Mouse (Mus musculus) A20 (cell line): Measurements from ENCODE around the gene Apol7a.

Source experiments
- DNase-seq: peaks from one replicate; pipeline ENCODE4 v3.0.0-alpha.2; 2011; ENCODE audit warnings: low read depth, low spot score

The Apol7a gene

DNA sequence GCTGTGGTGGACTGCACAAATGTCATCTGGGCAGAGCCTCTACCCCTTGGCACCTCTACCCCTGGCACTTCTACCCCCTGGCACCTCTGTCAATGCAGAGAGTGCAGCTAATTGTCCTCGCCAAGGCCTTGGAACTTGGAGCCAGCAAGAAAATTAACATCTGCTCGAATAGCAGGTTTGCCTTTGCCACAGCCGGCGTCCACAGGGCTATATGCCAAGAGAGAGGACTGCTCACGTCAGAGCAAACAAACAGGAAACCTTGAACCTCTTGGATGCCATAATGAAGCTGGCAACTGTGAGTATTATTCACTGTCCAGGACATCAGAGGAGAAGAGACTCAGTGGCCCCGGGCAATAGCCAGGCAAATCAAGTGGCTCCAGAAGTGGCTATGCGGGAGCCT lies 22.0 kb downstream of the Apol7a start:
- no peak for DNase-seq

DNA sequence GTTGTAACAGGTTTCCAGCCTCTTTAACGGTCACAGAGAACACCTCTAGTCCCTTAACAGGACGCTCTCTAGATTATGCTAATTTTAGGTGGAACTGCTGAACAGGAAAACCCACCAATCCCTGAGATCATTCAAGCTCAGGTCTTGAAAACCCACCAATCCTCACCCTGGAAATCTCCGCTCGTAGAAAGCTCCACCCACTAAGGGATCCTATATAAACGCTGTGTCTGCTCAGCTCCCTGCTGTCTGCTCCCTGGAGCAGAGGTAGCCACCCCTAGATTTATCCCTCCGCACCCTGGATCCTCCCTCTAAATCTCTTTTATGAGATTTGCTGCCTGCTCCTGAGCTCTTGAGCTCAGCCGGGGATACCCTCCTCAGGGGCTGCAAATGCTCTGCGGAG lies 28.3 kb downstream of the Apol7a start:
- no peak for DNase-seq

DNA sequence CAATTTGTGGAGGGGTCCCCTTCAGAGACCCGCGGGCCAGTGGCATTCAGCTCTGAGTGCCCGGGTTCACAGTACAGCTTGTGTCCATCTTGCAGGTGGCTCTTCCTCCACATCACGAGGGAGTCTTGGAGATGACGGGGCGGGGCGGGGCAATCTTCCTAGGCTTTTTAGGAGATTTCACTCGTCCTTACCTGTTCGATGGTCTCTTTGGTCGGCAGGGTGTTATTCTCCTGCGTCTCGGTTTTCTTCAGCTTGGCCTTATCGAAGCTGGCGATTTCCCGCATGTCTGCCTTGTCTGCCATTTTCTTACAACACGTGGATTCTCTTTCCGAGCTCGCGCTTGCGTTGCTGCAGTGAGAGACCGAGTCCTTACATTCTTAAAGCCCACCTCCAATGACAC lies 28.9 kb downstream of the Apol7a start:
- no peak for DNase-seq

DNA sequence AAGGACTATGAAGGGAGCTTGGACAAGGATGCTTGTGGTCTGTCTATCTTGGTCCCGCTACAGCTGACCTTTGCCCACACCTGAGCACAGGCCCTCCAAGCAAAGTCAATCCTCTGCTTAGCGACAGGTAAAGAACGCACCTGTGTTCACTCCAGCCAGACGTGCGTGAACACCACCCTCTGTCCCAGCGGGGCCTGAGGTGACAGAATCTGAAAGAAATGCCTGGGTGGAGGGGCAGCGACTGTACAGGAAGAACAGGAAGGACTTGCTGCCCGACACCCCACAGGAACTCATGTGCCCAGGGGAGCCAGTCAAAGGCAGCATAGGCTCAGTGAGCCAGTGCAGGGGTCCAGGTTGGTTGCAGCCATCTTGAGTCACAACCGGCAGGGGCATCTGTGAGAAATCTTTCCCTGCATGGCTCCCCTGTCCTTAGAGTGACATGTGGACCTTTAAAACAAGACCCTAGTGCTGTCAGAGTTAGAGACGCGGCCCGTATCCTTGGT lies 30.0 kb downstream of the Apol7a start:
- DNase-seq, result no peak

DNA sequence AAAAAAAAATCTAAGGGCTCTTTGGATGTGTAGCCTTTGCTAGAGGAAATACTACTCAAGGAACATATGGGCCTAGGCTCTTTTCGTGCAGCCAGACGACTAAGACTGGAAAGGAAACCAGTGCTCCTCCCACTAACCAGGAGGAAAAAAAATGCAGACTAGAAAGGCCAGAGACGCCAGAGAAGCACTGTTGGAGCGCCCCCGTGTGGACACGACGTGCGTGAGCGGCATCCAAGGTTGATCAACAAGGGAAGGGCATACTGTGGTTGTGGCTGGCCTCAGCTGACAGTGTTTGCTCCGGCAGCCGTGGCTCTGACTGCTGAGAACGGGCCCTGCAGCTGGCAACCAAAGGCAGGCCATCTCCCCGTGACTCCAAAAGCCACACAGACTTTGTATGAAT lies 30.8 kb downstream of the Apol7a start:
- DNase-seq, result peak; percentile 77

DNA sequence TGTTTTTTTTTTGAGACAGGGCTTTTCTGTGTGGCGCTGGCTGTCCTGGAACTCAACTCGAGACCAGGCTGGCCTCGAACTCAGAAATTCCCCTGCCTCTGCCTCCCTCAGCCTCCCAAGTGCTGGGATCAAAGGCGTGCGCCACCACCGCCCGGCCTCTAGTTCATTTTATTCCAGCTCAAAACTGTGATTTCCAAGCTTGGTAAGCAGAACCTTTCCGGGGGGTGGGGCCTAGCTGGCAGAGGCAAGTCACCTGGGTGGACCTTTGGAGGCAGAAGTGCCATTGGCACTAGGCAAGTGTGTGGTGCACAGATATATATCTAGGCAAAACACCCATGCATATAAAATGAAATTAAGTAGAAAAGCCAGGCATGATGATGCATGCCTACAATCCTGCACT lies 31.4 kb downstream of the Apol7a start:
- DNase-seq, result no peak

DNA sequence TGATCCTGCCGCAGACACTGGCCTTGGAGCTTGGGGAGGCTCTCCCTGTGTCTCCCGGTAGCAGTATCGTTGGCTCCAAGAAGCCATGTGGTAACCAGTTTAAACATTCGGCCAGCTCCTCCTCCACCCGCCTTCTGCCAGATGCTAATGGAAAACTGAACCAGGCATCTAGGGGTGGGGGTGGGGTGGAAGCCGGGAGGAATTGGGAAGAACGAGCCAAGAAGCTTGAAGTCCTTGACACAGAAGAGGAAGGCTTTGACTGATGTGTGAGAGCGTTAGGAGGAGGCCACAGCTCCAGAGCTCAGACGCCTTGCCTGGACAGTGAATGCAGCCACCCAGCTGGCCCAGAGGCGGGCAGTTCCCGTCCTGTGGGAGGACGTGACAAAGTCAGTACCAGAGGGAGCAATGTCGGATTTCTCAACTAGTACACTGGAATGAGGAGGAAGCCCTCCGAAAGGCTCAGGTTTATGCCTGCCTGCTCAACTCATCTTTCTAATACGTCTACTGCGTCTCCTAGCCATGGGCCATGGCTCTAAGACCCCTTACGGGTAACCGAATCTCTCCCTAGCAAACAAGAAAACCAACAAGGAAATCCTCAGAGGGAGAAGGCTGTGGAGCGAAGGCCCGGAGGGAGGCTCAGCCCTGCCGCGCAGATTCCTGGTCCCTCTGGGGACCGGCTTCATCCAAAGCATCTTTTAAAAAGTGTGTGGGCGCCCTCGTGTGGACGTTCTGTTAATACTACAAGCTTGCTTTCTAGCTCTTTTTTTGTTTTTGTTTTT lies 32.0 kb downstream of the Apol7a start:
- DNase-seq, result peak; percentile 66

DNA sequence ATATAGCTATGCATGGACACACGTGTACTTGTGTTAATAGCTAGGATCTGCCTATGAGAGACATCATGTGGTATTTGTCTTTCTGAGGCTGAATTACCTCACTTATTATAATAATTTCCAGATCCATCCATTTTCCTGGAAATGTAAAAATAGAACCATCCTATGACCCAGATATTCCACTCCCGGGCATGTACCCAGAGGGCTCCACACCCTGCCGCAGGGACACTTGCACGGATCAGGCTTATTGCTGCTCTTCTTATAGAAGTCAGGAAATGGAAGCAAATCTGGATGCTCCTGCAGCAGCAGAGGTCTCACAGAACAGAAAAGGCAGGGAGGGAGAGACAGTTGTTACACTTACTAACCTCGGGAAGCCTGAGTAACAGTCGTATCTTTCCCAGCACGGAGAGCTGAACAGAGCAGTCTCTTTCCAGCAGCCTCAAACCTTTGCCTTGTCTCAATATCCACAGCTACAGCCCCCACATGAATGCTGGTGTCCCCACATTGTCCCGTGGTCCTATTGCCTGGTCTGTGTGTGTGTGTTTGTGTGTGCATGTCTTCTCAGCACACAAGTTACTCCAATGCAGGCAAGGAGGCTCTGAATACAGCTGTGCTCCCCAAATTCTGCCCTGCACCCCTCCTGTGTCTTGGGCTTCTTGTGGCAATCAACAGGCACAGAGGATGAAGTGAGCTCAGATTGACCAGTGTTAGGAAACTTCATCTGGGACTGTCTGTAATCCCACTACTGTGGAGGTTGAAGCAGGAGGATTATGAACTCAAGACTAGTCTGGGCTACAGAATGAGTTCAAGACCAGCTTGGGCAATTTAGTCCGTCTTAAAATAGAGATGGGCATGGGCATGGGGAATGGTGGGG lies 33.0 kb downstream of the Apol7a start:
- DNase-seq, result no peak

DNA sequence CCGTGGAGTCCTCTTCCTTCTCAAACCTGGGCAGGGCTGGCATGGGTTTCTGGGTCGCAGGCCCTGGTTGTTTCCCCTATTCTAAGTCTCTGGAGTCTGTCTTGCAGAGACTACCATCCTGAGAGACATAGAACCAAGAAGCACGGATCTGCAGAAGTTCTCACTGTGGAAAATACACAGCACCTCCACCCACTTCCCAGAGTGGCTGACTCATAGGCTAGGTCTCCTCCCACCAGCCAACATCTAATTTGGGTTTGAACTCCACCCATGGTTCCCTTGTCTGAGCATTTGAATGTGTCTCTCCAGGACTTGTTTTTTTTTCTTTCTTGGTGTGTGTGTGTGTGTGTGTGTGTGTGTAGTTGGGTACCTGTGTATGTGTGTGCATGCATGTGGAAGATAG lies 34.9 kb downstream of the Apol7a start:
- DNase-seq, result no peak

DNA sequence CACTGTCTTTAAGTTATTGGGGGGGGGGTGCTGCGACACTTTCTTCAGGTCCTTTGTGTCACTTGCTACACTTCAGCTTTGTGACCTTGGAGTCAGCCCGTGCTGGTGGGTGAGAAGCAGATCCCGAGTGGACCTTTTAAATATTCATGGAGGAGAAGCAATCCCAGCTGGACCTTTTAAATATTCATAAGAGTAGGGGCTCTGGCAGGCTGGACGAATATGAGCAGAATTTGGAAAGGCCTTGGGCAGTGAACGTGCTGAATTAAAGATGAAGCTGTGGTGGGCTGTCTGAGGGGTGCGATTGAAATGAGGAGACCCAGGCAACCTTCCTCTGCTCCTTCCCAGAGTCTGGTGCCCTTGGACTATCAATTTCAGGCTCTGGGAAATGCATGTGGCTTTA lies 35.3 kb downstream of the Apol7a start:
- no peak for DNase-seq

DNA sequence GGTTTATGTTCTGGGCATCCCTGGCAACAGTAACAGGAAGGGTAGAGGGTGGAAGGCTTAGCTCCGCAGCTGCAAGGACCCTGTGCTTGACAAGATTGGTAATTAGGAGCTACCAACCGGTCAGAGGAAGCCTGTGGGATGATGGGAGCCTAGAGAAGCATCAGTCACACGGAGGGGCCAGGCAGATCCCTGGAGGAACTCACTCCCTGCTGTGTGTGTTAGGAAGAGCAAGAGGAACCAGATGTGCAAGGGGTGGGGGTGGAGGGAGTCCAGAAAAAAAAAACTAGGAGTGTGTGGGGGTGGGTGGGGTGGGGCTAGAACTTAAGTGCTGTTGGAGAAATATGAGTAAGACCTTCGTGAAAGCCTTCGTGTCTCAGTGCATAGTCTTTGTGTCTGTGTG lies 36.0 kb downstream of the Apol7a start:
- no peak for DNase-seq

DNA sequence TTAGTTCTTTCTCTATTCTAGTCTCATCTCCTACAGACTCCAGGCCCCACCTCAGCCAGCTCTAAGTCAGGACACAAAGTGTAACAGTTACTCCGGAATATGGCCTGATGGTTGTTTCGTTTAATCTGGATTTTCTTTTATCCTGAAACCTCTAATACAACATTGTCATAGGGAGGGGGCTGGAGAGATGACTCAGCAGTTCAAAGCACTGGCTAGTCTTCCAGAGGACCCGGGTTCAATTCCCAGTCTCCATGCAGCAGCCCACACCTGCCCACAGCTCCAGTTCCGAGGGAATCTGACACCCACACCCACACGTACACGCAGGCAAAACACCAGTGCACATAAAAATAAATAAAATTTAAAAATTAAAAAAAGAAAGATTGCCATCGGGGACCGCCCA lies 39.0 kb downstream of the Apol7a start:
- DNase-seq, result no peak

DNA sequence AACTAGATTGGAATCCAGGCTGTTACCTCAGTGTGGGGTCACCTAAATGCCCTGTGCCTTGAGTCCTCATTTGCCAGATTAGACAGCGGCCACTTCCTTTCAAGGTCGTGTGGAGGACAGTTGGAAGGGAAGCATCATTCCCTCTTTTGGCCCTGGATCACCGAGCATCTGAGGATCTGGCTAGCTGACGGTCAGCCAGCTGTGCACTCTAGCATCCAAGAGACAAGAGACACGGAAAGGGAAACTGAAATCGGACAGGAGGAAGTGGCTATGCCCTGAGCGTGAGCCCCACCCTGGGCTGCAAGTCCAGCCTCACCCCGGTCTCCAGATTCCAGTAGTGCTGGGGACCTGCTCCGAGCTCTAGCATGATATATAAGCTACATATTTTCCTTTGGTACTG lies 39.4 kb downstream of the Apol7a start:
- peak; percentile 3 for DNase-seq

DNA sequence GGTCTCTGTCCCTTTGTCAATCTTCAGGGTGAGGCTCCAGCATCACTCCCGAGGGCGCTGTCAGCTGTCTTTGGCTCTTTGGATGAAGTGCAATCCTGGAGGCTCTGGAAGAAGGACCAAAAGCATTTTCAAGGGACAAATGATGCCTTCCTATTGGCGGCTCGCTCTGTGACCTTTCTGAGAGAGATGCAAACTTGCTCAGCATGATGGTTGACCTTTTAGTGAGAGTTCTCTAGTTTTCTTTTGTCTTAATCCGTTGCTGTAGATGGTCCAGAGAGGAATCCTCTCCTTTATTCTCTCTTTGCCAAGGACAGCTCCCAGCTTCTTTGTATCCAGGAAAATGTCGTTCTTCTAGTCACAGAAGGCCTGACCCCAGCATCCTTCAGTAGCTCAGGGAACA lies 39.8 kb downstream of the Apol7a start:
- DNase-seq, result no peak

DNA sequence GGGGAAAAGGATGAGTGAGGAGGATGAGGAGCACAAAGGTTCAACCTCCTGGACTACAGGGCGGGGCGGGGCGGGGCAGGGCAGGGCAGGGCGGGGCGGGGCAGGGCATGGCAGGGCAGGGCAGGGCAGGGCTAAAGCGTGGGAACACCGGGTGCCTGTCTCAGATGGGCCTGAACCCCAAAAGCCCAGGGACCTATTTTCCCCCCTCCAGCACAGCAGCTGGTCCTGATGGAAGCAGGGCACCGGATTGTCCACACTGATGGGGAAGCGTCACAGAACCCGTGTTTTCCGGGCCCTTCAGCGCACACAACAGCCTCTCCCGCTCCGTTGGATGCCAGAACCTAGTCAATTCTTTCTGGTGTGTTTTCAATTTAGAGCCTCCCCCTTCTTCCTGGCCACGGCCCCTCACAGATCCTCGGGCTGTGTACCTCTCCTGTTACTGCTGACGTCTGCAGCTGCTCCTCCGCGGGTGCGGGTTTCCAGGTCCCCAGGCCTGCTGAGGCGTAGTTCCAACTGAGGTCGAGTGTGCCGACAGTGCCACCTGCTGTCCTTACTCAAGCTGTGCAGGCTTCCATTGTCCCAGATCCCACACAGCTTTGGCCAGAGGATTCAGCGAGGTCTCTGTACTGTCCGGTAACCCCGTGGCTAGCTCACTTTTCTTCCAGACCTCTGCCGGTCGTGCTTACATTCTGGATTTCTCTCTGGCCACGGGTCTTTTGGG lies 40.4 kb downstream of the Apol7a start:
- DNase-seq, result peak; percentile 80

DNA sequence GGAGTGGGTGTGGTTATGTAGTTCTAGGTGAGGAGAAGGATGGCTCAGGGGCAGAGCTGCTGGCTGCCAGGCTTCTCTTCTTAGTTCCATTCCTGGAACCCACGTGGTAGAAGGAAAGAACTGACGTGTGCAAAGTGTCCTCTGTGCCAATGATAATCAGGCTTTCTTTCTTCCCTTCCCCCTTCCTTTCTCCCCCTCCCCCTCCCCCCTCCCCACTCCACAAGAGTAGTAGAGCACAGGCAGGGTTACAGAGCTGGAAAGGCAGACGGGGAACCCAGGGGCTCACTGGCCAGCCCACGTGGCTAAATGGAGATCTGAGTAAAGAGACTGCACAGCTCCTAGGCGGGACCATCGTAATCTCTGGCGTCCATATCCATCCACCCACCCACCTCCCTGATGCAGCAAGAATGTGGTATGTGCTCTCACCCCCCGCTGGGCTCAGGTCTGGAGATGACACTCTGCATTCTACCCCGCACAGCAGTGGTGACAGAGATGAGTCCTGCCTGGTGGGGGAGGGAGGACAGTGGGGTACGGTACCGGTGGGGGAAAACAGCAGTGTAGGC lies 42.6 kb downstream of the Apol7a start:
- DNase-seq, result no peak

DNA sequence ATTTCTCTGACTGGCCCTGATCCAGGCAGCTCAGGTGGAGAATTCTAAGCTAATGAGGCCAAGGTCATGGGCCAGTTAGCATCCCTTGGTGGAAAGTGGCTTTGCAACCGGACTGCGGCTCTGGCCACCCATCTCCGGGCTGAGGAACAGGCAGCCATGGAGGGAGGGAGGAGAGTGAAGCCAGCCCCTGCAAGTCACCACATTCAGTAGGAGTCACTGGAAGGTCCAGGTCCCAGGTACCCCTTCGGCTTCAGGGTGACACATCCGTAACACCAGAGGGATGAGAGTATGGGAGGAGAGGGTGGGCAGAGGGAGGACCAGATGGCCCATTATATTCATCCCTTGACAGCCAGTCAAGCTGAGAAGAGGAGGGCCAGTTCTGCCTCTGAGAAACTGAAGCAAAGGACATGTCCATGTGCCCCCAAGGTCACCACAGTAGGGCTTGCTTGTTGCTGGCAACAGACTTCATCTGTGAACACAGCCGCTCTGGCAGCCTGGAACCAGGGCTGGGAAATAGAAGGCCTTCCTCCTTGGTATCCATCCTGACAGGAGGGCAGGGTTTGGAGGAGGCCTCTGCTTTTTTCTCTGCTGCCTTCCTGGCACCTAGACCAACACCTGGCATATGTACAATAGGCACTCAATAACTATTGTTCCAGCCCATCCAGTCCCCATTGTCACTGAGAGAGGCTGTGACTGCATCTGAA lies 43.9 kb downstream of the Apol7a start:
- no peak for DNase-seq

DNA sequence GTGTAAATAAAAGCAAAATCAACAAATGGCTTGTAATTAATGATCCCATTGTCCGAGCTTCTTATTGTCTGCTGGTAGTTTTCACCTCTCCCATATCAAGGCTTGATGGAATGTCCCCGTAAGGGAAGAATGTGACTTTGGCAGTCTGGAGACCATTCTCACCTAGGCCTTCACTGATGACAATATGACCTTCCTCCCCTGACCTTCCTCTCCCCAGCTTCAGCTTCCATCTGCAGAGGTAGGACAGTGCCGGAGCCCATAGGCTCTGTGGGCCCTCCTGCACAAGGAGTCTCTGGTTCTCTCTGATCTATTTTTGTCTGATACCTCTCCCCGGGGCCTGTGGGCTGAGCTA lies 44.4 kb downstream of the Apol7a start:
- no peak for DNase-seq

DNA sequence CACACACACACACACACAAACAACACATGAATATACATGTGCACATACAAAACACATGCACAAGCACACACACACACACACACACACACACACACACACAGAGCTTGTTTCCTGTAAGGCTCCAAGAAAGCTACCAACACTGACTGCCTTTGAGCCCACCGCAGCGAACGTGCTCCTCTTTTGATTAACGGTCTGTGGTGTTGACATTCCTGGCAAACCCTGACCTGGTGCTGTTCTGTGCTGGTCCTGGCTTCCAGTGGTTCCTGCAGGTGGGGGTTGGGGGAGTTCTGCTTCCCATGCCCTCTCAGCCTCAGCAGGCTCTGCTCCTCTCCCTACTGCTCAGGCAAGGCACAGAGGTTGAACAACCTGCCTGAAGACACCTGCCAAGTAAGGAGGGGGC lies 45.1 kb downstream of the Apol7a start:
- DNase-seq, result no peak

DNA sequence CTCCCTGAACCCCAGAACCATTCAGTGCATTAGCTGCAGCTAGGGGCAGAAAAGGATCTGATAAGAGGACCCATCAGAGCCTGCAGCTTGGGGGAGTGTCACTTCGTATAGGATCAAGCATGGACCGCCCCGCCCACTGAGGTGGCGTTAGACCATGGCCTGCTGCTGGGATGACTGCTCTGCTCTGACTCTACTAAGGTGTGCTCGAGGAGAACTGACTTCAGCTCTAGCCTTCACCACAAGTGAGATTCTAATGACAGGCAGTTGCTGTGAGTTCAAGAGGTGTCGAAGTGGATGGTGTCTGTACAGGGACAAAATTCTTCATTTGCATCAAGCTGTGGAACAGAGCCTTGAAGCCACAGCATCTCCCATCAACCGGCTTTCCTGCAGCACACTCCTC lies 46.0 kb downstream of the Apol7a start:
- no peak for DNase-seq

DNA sequence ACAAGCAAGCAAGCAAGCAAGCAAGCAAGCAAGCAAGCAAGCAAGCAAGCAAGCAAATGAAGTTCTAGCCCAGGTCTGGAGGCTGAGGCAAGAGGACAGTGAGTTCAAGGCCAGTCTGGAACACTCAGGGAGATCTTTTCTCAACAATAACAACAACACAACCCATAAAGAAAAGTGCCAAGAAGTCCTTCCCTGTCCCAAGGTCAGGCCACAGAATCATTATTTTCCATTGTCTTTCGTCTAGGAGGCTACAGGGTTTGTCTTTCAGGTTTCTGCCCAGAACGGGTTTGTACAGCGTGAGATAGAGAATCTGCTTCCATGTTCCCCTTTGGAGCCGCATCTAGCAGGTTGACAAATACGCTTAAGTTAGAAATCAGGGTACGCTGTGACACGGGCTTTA lies 48.8 kb downstream of the Apol7a start:
- no peak for DNase-seq
